Mouse (Mus musculus): ENCODE measurements around the gene BC030499. TPM values are rescaled to one million over a fixed set of nuclear protein-coding genes. Genes with fewer than 3 reads are reported as not detected.

BC030499 gene
- polyA plus RNA-seq, 1 experiment from 2014 or later, result 0.49 TPM

DNA sequence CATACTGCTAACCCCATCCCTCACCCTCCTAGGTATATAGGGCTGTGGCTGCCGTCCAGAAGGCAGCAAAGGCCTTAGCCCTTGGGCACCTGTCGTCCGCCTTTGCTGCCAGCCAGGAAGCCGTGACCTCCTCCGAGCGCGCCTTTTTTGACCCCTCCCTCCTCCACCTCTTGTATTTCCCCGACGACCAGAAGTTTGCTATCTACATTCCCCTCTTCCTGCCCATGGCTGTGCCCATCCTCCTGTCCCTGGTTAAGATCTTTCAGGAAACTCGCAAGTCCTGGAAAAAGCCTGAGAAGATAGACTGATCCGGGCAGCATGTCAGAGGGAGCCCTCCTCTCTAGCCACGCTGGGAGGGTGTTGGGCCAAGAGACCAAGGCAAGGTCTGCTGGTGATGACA lies 51.1 kb downstream of the BC030499 start:
- 87% methylated on average over 12 of the region's 12 CpGs for whole genome bisulfite sequencing
- Histone ChIP-seq H3K36me3 (peaks cover 43% of the 10 kb centered on the region), H3K9me3 (no peaks in the 10 kb centered on the region), H3K4me1 (replicated peaks) (peaks cover 36% of the 10 kb centered on the region), H3K4me3 (no peak overlapping the region), H3K27me3 (no peaks in the 10 kb centered on the region), H3K9ac (no peak overlapping the region), H3K4me2 (no peak overlapping the region), H3K27ac (no peak overlapping the region)
- ATAC-seq (ENCODE audit: low FRiP score), result no peak

GRCm38 (mm10) chr11:78343381-78344327 lies 53.0 kb downstream of the BC030499 start, which contains the start of gene Unc119:
Gene Unc119, plus strand, starts transcription at chr11:78343482.
- Histone ChIP-seq H3K27ac (peak within 1 kb of the TSS; percentile 92), H3K4me2 (peak within 1 kb of the TSS; percentile 73), H3K4me1 (replicated peaks) (peaks cover 46% of the 10 kb centered on the region), H3K9ac (peak within 1 kb of the TSS; percentile 98), H3K27me3 (no peaks in the 10 kb centered on the region), H3K9me3 (no peaks in the 10 kb centered on the region), H3K4me3 (peak within 1 kb of the TSS; percentile 90), H3K36me3 (peaks cover 43% of the 10 kb centered on the region)
- WGBS, result 2% methylated on average over 59 of the region's 66 CpGs
- peak; percentile 77 for ATAC-seq (ENCODE audit: low FRiP score)

DNA sequence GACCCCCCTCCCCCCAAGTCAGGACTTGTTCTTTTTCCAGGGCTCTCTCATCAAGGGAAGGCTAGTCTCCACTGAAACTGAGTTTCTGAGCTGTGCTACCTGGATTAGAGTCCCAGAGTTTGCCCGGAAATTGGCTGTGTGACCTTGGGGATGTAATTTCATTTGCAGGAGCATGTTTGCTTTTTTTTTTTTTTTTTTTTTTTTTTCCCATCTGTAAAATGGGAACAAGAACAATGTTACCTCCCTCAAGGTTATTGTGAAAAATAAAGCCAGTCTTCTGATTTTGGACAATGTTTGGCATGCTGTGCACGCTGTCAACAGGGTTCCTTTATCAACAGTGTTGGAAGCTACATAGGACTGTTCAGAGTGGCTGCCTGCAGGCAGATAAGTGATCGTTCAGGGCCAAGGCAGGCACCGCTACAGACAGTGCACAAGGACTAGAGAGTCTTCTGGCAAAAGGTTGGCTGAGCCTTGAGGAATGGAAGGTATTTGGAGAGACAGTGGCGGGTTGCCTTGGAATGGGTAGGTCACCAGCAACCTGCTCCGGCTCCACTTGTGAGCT lies 53.8 kb downstream of the BC030499 start:
- Histone ChIP-seq H3K9me3 (no peaks in the 10 kb centered on the region), H3K27ac (peak overlapping the region; percentile 92), H3K9ac (peak overlapping the region; percentile 98), H3K4me3 (peak overlapping the region; percentile 90), H3K36me3 (peaks cover 43% of the 10 kb centered on the region), H3K4me2 (peak overlapping the region; percentile 73), H3K4me1 (replicated peaks) (peaks cover 46% of the 10 kb centered on the region), H3K27me3 (no peaks in the 10 kb centered on the region)
- ATAC-seq (ENCODE audit: low FRiP score), result no peak
- WGBS, result 88% methylated on average over 6 of the region's 6 CpGs

GRCm38 (mm10) chr11:78344890-78345715 lies 54.5 kb downstream of the BC030499 start:
- ATAC-seq (ENCODE audit: low FRiP score), result no peak
- WGBS, result 65% methylated on average over 8 of the region's 8 CpGs
- H3K27me3 ChIP-seq, result no peaks in the 10 kb centered on the region
- H3K27ac ChIP-seq, result peak overlapping the region; percentile 55
- peaks cover 46% of the 10 kb centered on the region for H3K4me1 ChIP-seq (replicated peaks)
- no peaks in the 10 kb centered on the region for H3K9me3 ChIP-seq
- peak overlapping the region; percentile 73 for H3K4me2 ChIP-seq
- H3K4me3 ChIP-seq, result peak overlapping the region; percentile 90
- H3K36me3 ChIP-seq, result peaks cover 38% of the 10 kb centered on the region
- peak overlapping the region; percentile 63 for H3K9ac ChIP-seq

GRCm38 (mm10) chr11:78345801-78346200 lies 55.2 kb downstream of the BC030499 start:
- no peak for ATAC-seq (ENCODE audit: low FRiP score)
- WGBS, result 85% methylated on average over 7 of the region's 7 CpGs
- no peaks in the 10 kb centered on the region for H3K9me3 ChIP-seq
- H3K4me2 ChIP-seq, result no peak overlapping the region
- no peak overlapping the region for H3K4me3 ChIP-seq
- H3K9ac ChIP-seq, result no peak overlapping the region; the same call in 1 of the 2 replicates
- peaks cover 46% of the 10 kb centered on the region for H3K4me1 ChIP-seq (replicated peaks)
- no peak overlapping the region; the same call in 1 of the 2 replicates for H3K27ac ChIP-seq
- no peaks in the 10 kb centered on the region for H3K27me3 ChIP-seq
- peaks cover 32% of the 10 kb centered on the region for H3K36me3 ChIP-seq

Other genes starting within 250 kb of the BC030499 start
- gene Eral1, start 210.5 kb upstream of the BC030499 start, polyA plus RNA-seq (2015; fragmentation: Nextera tagmentation; extraction: Ambion mirVana), result 31.5 and 32.0 TPM in 2 replicates
- gene Fam222b, start 196.2 kb upstream of the BC030499 start, polyA plus RNA-seq (2015; fragmentation: Nextera tagmentation; extraction: Ambion mirVana), result 28.2 and 31.4 TPM in 2 replicates
- 125 and 127 TPM in 2 replicates for gene Traf4, start 125.3 kb upstream of the BC030499 start, polyA plus RNA-seq (2015; fragmentation: Nextera tagmentation; extraction: Ambion mirVana)
- gene Nek8, start 114.2 kb upstream of the BC030499 start, polyA plus RNA-seq (2015; fragmentation: Nextera tagmentation; extraction: Ambion mirVana), result 6.6 and 6.7 TPM in 2 replicates
- gene Tlcd1, start 114.1 kb upstream of the BC030499 start, polyA plus RNA-seq (2015; fragmentation: Nextera tagmentation; extraction: Ambion mirVana), result 7.0 and 8.3 TPM in 2 replicates
- gene Rpl23a, start 107.3 kb upstream of the BC030499 start, polyA plus RNA-seq (2015; fragmentation: Nextera tagmentation; extraction: Ambion mirVana), result 913 and 965 TPM in 2 replicates
- 53.2 TPM in 2 replicates for gene Rab34, start 102.4 kb upstream of the BC030499 start, polyA plus RNA-seq (2015; fragmentation: Nextera tagmentation; extraction: Ambion mirVana)
- 2.5 and 3.3 TPM in 2 replicates for gene Proca1, start 97.4 kb upstream of the BC030499 start, polyA plus RNA-seq (2015; fragmentation: Nextera tagmentation; extraction: Ambion mirVana)
- 87.1 and 87.8 TPM in 2 replicates for gene Sdf2, start 45.1 kb upstream of the BC030499 start, polyA plus RNA-seq (2015; fragmentation: Nextera tagmentation; extraction: Ambion mirVana)
- gene Supt6, start 44.9 kb upstream of the BC030499 start, polyA plus RNA-seq (2015; fragmentation: Nextera tagmentation; extraction: Ambion mirVana), result 29.9 and 30.1 TPM in 2 replicates
- gene 2610507B11Rik, start 29.1 kb upstream of the BC030499 start, polyA plus RNA-seq (2015; fragmentation: Nextera tagmentation; extraction: Ambion mirVana), result 64.9 and 67.2 TPM in 2 replicates
- gene Spag5, start 10.7 kb downstream of the BC030499 start, polyA plus RNA-seq (2015; fragmentation: Nextera tagmentation; extraction: Ambion mirVana), result 9.9 and 10.2 TPM in 2 replicates
- gene Aldoc, start 32.1 kb downstream of the BC030499 start, polyA plus RNA-seq (2015; fragmentation: Nextera tagmentation; extraction: Ambion mirVana), result 144 and 175 TPM in 2 replicates
- 75.0 and 78.2 TPM in 2 replicates for gene Pigs, start 37.6 kb downstream of the BC030499 start, polyA plus RNA-seq (2015; fragmentation: Nextera tagmentation; extraction: Ambion mirVana)
- 75.1 and 76.7 TPM in 2 replicates for gene Unc119, start 52.6 kb downstream of the BC030499 start, polyA plus RNA-seq (2015; fragmentation: Nextera tagmentation; extraction: Ambion mirVana)
- gene Foxn1, start 95.7 kb downstream of the BC030499 start, polyA plus RNA-seq (2015; fragmentation: Nextera tagmentation; extraction: Ambion mirVana), result not detected in 2 replicates
- not detected in 2 replicates for gene Slc13a2, start 131.4 kb downstream of the BC030499 start, polyA plus RNA-seq (2015; fragmentation: Nextera tagmentation; extraction: Ambion mirVana)
- gene Slc46a1, start 174.9 kb downstream of the BC030499 start, polyA plus RNA-seq (2015; fragmentation: Nextera tagmentation; extraction: Ambion mirVana), result 22.2 and 22.9 TPM in 2 replicates
- 45.0 and 47.2 TPM in 2 replicates for gene Sarm1, start 206.9 kb downstream of the BC030499 start, polyA plus RNA-seq (2015; fragmentation: Nextera tagmentation; extraction: Ambion mirVana)
- gene Vtn, start 208.2 kb downstream of the BC030499 start, polyA plus RNA-seq (2015; fragmentation: Nextera tagmentation; extraction: Ambion mirVana), result 171 and 184 TPM in 2 replicates
- gene Sebox, start 212.6 kb downstream of the BC030499 start, polyA plus RNA-seq (2015; fragmentation: Nextera tagmentation; extraction: Ambion mirVana), result 0.13 and 0.19 TPM in 2 replicates
- 93.6 and 101 TPM in 2 replicates for gene Tmem199, start 221.3 kb downstream of the BC030499 start, polyA plus RNA-seq (2015; fragmentation: Nextera tagmentation; extraction: Ambion mirVana)
- gene Poldip2, start 221.4 kb downstream of the BC030499 start, polyA plus RNA-seq (2015; fragmentation: Nextera tagmentation; extraction: Ambion mirVana), result 185 and 190 TPM in 2 replicates
- 51.9 and 52.4 TPM in 2 replicates for gene Tnfaip1, start 245.5 kb downstream of the BC030499 start, polyA plus RNA-seq (2015; fragmentation: Nextera tagmentation; extraction: Ambion mirVana)
- 118 and 124 TPM in 2 replicates for gene Ift20, start 245.5 kb downstream of the BC030499 start, polyA plus RNA-seq (2015; fragmentation: Nextera tagmentation; extraction: Ambion mirVana)